Mouse (Mus musculus): ENCODE measurements around the gene Reep6. TPM values are rescaled to one million over a fixed set of nuclear protein-coding genes. Genes with fewer than 3 reads are reported as not detected.
"Not testable (repeated sequence)": the region's sequence is repeated elsewhere in the genome, so short reads cannot be mapped to it uniquely, and the experiment has no call there.

The Reep6 gene
- total RNA-seq, 2 experiments from 2014 or later, result 0.16 to 0.37 TPM

DNA sequence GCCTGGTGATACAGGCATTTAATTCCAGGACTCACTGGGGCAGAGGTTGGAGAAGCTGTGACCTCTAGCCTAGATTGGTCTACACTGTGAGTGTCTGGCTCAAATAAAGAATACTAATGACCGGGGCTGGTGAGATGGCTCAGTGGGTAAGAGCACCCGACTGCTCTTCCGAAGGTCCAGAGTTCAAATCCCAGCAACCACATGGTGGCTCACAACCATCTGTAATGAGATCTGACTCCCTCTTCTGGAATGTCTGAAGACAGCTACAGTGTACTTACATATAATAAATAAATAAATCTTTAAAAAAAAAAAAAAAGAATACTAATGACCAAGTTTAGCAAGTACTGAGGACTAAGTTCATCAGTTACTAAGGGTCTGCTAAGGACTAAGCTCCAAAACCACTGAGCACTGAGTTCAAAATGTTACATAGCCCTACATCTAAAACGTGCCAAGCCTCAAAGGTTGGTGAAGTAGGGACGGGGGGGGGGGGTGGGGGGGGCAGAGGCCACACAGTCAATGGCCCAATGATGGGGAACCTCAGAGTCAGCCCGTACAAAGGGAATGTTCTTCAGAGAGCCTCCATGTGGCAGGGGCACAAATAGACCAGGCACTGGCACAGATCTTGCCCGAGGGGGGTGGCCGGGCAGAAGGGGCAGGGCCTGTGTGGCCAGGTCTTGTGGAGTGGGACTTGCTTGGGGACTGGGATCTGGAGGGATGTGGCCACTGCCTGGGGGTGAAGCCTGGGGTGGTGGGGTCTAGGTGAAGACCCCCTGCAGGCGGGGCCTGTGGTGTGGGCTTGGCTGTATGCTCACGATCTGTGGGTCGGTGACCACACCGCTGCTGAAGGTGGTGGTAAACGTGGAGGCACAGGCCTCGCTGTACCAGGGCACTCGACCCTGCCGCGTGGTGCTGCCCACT, 5.4 kb upstream of the Reep6 start:
- no peak for ATAC-seq (ENCODE audit: poor library complexity, severe bottlenecking)

DNA sequence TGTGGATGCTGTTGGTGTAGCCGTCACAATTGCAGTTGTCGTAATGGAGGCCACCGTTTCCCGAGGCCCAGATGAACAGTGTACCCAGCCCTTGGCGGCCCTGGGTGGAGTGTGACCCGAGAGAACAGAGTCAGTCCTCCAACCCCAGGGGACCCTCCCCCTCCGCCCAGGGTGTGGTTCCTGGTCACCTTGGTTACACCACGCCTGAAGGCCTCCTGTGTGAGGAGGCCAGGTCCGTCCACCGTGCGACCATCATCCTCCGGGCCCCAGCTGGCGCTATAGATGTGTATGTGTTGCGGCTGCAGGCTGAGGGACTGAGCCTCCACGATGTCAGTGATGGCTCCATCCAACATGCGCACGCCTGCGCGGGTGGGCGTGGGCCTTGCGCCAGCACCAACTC, 4.7 kb upstream of the Reep6 start:
- ATAC-seq (ENCODE audit: poor library complexity, severe bottlenecking), result no peak

DNA sequence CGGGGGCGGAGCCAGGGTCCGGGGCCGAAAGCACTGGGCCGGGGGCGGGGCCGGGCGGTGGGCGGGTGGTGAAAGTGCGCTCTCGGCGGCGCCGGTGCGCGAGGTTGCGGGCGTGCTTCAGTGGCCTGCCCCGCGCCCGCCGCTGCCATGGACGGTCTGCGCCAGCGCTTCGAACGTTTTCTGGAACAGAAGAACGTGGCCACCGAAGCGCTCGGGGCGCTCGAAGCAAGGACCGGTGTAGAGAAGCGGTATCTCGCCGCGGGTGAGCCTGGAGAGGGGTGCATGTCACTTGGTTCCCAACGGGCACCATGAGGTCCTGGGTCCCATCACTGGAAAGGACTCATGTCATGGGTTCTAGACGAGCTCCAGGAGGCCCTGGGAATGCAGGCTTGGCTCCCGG, 331 bp downstream of the Reep6 start:
- ATAC-seq (ENCODE audit: poor library complexity, severe bottlenecking), result no peak

DNA sequence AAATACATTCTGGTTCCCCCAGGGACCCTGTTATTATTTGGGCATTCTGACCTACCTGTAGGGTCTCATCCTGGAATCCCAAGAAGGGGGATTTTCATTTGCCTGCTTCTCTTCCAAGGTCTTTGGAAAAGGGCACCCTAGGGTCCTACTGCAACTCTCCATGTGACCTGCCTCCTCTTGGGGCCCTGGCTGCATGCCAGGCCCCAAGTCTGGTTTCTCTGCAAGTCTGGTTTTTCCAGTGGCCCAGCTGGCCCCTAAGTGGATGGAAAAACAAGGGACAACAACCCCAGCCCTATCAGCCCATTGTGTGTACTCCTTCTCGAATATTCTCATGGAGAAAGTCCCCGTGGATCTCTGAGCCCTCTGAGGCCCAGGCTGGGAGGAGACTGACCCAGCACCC, 1.1 kb downstream of the Reep6 start:
- ATAC-seq (ENCODE audit: poor library complexity, severe bottlenecking), result no peak

DNA sequence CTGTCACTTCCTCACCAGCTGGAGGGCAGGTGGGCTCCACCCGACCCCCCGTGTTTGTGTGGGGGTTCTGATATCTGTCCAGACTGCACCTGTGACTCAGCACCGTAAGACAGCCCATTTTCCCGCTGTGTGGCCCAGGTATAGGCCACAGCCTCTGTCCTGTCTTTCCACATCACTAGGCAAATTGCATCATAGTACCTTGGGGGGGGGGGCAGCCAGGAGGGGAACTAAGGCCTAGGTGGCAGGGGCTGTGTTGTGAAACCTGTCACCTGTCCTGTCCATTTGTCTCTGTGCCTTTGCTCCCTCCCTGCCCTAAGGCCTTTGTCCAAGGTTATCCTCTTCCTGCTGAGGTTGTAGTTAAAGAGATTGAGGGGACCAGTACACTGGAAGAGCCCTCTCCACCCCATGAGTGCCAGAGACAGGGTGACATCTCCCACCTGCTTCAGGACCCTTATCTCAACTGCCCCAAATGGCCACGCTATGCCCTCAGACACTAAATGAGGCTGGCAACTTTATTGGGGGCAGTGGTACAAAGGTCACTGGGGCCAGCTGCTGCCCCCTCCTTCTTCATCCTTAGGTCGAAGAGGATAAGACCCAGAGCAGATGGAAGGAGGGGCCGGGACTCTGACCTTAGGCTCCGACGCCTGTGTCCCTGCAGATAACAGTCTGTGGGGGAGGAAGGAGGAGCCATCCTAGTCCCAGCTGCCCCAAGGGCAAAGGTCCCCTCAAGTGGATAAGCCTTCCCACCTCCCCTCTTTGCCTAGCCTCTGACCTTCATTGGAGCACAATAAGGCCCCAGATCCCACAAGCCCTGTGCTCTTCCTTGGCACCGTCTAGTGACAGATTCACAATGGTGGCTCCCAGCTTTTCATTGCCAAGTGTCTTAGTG, 2.1 kb downstream of the Reep6 start:
- ATAC-seq (ENCODE audit: poor library complexity, severe bottlenecking), result 0 out of 2 replicates have a peak, but pooled peaks have one; percentile 16

DNA sequence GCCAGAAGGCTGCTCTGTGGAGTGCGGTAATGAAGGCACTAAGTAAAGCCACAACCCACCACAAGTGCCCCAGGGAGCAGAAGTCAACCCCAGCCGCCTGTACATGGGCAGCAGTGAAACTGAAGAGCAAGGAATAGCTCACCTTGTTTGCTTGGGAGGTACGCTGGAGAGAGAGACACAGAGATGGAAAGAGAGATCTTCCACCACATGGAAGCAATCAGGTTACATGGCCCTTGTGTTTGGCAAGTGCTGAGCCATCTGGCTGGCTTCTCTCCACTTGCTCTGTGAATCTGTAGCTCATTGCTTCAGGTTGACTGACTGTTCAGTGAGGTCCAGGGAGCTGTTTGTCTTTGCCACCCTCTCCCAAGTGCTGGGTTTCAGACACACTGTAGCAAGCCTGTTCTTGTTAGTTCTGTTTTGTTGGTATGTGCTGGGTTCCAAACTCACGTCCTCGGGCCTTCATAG, 2.8 kb downstream of the Reep6 start:
- no peak for ATAC-seq (ENCODE audit: poor library complexity, severe bottlenecking)

DNA sequence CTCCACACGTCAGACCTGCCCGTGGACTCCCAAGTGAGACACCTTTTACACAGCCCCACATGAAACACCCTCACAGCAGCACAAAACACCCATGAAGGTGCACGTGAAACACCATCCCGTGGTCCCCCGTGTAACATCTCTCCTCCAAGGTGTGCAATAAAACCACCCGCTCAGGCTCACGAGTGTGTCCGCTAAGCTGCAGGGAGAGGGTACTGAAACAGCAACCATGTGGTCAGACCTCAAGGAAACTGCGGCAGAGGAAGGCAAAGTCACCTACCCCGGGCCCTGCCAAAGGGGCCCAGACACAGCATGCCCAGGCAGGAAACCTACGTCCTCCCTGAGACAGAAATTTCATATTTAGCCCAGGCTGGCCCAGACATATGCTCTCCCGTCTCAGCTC, 6.5 kb downstream of the Reep6 start:
- no peak for ATAC-seq (ENCODE audit: poor library complexity, severe bottlenecking)

DNA sequence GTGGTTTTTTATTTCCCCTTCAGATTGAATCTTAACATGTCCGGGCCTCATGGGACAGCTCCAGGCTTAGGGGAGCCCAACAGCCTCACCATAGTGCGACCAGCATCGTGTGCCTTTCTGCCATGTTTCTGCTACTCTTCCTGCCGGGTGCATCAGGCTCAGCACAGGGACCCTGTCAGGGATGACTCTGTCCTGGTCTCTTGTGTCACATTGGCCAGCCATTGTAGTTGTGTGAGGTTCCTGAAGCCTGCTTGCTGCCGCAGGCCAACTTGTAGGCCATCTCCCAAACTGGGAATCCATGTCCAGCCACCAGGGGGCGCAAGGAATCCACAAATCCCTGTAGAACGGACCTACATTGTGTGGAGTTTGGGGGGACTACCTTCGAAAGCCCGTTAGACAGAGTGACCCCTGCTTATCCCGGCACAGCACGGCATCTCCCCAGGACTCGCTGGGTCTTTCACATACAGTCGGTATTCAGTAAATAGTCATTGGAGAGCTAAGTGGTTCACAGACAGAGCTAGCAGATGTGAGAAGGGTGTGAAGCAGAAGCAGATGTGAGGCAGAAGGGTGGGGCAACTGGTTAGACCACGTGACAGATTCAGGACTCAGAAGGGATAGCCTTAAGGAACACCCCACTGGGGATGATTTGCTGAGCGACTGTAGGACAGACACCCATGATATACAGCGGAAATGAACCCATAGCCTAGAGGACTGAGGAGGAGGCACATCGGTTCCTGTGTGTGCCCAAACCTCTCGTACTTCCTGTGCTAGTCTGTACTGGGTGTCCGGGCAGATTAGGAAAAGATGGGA, 10.4 kb downstream of the Reep6 start:
- ATAC-seq (ENCODE audit: poor library complexity, severe bottlenecking), result peak; percentile 51

DNA sequence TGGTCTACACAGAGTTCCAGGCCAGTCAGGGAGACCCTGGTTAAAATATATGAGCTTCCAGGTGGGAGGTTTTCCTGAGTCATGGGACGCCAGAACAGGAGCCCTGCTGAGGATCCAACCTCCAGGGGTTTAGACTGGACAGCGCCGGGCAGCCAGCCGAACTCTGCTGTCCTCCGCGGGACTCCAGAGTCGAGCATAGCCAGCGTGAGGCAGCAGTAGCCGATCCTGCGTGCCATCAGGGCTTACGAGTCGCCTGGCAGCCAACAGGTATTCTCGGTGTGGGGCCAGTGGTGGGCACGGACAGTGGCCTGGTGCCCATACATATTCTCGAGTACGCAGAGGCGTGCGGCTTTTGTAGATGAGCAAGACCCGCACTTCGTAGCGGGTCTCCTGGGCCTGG, 11.3 kb downstream of the Reep6 start:
- ATAC-seq (ENCODE audit: poor library complexity, severe bottlenecking), result no peak

DNA sequence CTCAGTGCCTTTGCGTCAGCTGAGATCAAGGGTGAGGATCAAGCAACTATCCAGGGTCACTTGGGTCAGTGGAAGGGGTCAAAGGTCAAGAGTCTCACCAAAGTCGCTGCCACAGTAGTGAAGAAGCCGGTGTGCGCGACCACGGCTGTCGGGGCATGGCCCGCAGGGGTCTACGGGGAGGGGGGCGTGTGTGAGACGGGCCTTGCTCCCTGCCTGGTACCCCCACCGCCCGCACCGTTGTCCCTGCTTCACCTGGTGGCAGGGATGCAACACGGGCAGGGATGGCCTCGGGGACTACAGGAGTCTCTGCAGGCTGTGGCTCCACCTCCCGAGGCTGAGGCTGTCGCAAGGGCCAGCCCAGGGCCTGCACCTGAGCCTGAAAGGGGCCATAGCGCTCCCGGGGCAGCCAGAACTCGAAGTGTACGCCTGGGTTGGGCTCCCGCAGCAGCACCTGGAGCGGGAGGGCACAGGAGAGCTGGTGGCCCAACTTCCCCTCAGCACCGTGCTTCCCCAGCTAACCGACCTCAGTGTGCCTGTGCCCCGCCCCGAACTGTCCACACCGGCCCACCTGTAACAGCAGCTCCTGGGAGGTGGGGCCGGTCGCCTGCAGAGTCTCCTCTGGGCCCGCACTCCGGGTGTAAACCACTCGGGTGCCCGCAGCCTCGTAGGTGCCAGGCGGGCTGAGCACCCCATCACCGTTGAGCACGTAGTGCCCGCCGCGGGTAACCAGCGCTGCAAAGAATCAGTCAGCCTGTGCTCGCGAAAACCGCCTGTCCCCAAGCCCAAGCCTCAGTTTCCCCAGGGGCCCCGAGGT, 11.9 kb downstream of the Reep6 start:
- peak; percentile 20; the same call in 1 of the 2 replicates for ATAC-seq (ENCODE audit: poor library complexity, severe bottlenecking)

DNA sequence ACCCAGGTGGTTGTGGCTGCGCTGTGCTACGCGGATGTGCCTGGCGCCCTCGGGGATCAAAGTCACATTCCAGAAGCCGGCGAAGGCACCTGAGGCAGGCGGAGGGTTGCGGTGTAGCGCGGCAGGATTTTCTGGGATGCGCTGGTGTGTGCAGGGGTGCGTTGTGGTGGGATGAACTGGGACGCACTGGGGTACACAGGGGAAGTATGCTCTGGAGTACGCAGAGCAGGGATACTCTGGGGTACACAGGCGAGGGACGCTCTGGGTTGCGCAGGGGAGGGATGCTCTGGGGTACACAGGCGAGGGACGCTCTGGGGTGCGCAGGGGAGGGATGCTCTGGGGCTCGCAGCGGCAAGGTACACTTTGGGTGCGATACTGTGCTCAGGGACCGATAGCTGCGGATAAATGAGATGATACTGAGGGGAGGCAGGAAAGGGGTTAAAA, 12.6 kb downstream of the Reep6 start:
- ATAC-seq (ENCODE audit: poor library complexity, severe bottlenecking), result no peak

DNA sequence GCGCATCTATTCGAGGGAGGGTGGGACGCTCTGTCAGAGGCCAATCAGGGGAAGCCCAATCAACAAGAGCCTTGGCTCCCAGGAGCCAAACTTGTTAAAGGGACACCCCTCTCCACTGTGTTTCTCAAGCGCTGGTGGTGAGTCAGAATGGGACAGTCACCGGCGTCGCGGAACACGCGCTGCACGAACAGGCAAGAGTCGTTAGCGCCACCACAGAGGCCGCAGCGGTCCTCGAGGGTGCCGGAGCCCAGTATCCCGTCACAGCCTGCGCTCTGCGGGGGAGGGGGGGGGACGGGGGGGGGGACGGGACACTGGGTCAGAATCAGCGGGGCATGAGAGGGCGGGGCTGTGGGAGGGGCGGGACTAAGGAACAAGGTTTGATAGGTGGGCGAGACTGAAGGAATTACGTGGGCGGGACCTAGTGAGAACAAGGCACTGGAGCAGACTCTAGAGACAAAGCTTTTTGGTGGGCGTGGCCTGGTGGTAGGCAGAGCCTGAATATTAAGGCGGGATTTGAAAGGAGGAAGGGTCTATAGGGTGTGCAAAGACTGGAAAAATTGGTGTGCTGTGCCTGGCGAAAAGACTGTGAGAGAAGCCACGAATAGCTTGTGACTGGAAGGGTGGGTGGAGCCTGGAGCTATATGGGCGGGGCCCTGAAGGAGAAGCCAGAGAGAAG, 13.1 kb downstream of the Reep6 start:
- ATAC-seq (ENCODE audit: poor library complexity, severe bottlenecking), result 0 out of 2 replicates have a peak, but pooled peaks have one; percentile 19

DNA sequence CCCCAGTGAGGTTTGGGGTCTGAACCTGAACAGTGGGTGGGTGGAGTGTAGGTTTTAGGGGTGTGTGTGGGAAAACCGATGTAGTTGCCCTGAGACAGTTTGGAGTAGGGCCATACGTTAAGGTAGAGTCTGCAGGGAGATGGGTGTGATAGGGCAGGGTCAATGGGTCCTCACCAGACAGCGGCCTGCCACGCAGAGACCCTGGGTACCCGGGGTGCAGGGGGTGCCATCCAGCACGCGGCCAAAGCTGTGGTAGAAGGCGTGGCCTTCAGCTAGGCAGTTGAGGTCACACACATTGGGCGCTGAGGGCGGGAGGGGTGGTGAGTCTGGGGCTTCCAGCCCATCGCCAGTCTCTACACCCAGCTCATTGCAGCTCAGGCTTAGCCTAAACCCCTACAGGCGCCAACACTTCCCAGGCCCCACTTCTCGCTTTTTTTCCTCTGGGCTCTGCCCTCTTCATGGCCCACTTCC, 13.7 kb downstream of the Reep6 start:
- ATAC-seq (ENCODE audit: poor library complexity, severe bottlenecking), result no peak

DNA sequence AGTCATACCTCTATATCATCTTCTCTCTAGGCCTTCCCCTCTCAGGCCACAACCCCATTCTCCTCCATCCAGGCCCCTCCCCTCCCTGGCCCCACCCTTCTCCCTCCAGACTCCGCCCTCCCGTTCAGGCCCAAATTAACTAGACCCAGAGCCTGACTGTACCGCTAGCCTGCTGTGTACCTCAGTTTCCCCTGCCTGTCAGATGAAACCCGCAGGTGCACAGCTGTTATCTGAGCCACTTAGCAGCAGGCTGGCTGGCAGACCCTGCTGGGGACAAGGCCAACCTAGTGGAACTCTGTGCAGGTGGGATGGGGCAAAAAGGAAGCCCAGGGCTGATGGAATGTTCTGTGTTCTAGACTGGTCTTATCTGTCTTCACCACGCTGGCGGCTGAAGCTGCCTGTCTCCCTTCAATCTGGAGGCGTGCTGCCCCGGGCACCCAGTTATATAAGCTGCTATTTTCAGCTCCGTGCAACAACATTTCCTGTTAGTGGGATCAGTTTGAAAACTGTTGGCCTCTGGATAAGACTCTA, 14.4 kb downstream of the Reep6 start:
- ATAC-seq (ENCODE audit: poor library complexity, severe bottlenecking), result no peak

DNA sequence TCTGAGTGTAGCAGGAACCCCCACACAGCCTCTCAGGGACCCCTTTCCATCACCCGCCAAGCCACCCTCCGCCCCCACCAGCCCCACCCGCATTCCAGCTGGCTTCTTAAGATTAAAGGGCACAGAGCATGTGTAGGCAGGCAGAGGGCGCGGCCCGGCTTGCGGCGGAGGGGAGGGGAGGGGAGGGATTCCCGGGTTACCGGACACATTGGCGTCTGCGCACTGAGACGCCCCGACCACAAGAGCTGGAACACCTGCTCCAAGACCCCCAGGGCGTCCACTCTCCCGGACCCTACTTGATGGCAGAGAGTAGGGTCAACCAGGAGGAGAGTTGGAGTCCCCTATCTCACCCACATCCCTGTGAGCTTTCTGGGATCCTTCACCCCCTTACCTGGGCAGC, 15.4 kb downstream of the Reep6 start:
- ATAC-seq (ENCODE audit: poor library complexity, severe bottlenecking), result no peak

DNA sequence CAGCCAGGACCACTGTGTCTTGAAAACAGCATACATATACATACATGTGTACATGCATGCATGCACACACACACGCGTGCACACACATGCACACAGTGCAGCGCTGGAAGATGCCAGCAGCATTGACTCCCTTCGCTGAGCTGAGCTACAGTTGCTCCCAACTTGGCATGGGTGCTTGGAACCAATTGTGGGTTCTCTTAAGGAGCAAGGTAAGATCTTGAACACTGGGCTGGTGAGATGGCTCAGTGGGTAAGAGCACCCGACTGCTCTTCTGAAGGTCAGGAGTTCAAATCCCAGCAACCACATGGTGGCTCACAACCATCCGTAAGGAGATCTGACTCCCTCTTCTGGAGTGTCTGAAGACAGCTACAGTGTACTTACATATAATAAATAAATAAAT, 16.2 kb downstream of the Reep6 start:
- ATAC-seq (ENCODE audit: poor library complexity, severe bottlenecking), result not testable (repeated sequence)

DNA sequence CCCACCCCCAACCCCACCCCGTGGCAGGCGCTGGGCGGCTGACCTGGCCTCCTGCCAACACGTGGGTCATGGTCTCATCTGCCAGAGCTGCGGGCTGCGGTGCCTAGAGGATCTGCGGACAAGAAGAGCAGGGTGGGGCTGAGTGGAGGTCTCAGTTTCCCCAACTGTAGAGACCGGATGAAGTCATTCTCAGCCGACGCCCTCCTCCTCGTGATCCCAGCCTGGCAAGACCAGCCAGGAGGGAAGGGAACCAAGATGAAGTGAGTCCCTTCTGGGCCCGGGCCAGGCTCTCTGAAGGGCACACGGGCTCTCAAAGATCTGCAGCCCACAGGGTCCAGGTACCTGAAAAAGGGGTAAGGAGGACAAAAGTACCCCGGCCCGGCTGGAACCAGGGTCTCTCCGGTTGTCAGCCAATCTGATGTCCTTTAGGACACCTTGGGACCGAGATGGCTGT, 17.8 kb downstream of the Reep6 start:
- ATAC-seq (ENCODE audit: poor library complexity, severe bottlenecking), result no peak

DNA sequence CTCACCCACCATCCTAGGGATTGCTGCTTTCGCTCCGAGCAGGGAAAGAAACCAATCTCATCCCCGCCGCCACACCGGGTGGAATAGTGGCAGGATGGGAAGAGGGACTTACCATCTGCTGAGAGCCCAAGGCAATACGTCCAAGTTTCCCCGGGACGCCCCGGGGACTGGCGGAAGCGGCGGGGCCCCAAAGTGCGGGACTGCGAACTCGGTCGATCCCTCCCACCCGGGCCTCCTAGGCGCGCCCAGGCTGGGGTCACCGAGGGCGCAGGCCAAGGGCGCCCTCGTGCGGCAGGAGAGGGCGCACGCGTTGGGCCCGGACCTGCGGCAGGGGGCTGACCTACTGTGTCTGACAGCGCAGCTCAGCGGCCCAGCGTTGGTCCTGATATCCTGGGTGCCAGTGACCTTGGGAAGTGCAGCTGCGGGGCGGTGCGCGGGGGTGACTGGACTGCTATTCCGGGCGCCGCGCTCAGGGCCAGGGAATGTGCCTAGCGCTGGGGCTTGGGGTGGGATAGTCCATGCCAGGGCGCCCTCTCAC, 18.6 kb downstream of the Reep6 start, which contains the start of gene Adamtsl5:
TSS of gene Adamtsl5 (minus strand) at position 169 of the 538 bp plus-strand sequence.
- peak; percentile 70 for ATAC-seq (ENCODE audit: poor library complexity, severe bottlenecking)

Measured in megakaryocyte, adult 5-6 weeks (primary cell).